Mouse (Mus musculus) MEL (cell line): ENCODE results near the gene Ell. TPM values are rescaled to one million over a fixed set of nuclear protein-coding genes. Genes with fewer than 3 reads are reported as not detected.

Experiments
- DNase-seq: peaks from one replicate; pipeline ENCODE4 v3.0.0; 2011; ENCODE audit warnings: low read depth, low spot score
- H3K27ac ChIP-seq: 2 replicates; pipeline ENCODE4 v1.5.1; 2012; ENCODE audit warnings: low read depth, mild to moderate bottlenecking, control low read depth, low read length, moderate library complexity; ENCODE audit not compliant: control insufficient read depth
- H3K27me3 ChIP-seq, 2 experiments: fragments of 150-350 bp in 1 of 2; sonication (generic) in 1 of 2; 2 replicates each; pipeline ENCODE4 v1.6.1; 2012; ENCODE audit warnings: low read length in 2 of 2, mild to moderate bottlenecking in 2 of 2, improper control_type of control experiment in 1 of 2, moderate library complexity in 1 of 2; ENCODE audit not compliant: insufficient read depth in 2 of 2, control insufficient read depth in 1 of 2
- H3K36me3 ChIP-seq, 2 experiments: 2 replicates each; pipeline ENCODE4 v1.6.1; 2012 to 2014; ENCODE audit warnings: low read length in 2 of 2, improper control_type of control experiment in 1 of 2, inconsistent platforms in 1 of 2, mild to moderate bottlenecking in 1 of 2; ENCODE audit not compliant: insufficient read depth in 2 of 2, control insufficient read depth in 1 of 2
- H3K4me1 ChIP-seq, 2 experiments: fragments of 150-350 bp in 1 of 2; sonication (generic) in 1 of 2; 2 replicates each; pipeline ENCODE4 v1.6.1; 2012; ENCODE audit warnings: low read length in 2 of 2, improper control_type of control experiment in 1 of 2, mild to moderate bottlenecking in 1 of 2; ENCODE audit not compliant: insufficient read depth in 2 of 2, control insufficient read depth in 1 of 2
- H3K4me3 ChIP-seq, 2 experiments: fragments of 150-350 bp in 1 of 2; sonication (generic) in 1 of 2; 2 replicates each; pipeline ENCODE4 v1.5.1; 2012; ENCODE audit warnings: low read depth in 2 of 2, low read length in 2 of 2, mild to moderate bottlenecking in 2 of 2, moderate library complexity in 2 of 2, control low read depth in 1 of 2, improper control_type of control experiment in 1 of 2; ENCODE audit not compliant: control insufficient read depth in 1 of 2, insufficient read depth in 1 of 2
- H3K79me2 ChIP-seq: 2 replicates; pipeline ENCODE4 v1.6.1; 2012; ENCODE audit warnings: mild to moderate bottlenecking, low read length, moderate library complexity; ENCODE audit not compliant: control insufficient read depth, poor library complexity, insufficient read depth
- H3K9ac ChIP-seq: 2 replicates; pipeline ENCODE4 v1.6.1; 2012; ENCODE audit warnings: low read depth, mild to moderate bottlenecking, control low read depth, low read length, moderate library complexity; ENCODE audit not compliant: control insufficient read depth, poor library complexity, severe bottlenecking
- H3K9me3 ChIP-seq: fragments of 150-350 bp; sonication (generic); replicated peaks from 2 replicates; pipeline ENCODE4 v1.6.1; 2012; ENCODE audit warnings: mild to moderate bottlenecking, low read length, improper control_type of control experiment, moderate library complexity; ENCODE audit not compliant: insufficient read depth
- CHD1 ChIP-seq: IDR thresholded peaks from 2 replicates; pipeline ENCODE4 v1.6.1; 2012; ENCODE audit warnings: low read depth, mild to moderate bottlenecking, inconsistent platforms, low read length, improper control_type of control experiment
- CTCF ChIP-seq, 3 experiments: IDR thresholded peaks in 2 of 3; conservative IDR thresholded peaks in 1 of 3; 2 replicates each; pipeline ENCODE4 v1.5.1; 2011 to 2012; ENCODE audit warnings: low read length in 3 of 3, low read depth in 2 of 3, mild to moderate bottlenecking in 2 of 3, improper control_type of control experiment in 1 of 3, inconsistent platforms in 1 of 3, mixed read lengths in 1 of 3, moderate library complexity in 1 of 3; ENCODE audit not compliant: control insufficient read depth in 1 of 3, insufficient read depth in 1 of 3, poor library complexity in 1 of 3, severe bottlenecking in 1 of 3
- E2F4 ChIP-seq: IDR thresholded peaks from 2 replicates; pipeline ENCODE4 v1.6.1; 2011; ENCODE audit warnings: low read depth, low read length, improper control_type of control experiment, borderline replicate concordance
- ELF1 ChIP-seq: IDR thresholded peaks from 2 replicates; pipeline ENCODE4 v1.6.1; 2014; ENCODE audit warnings: low read depth, mild to moderate bottlenecking, inconsistent platforms, low read length, improper control_type of control experiment, moderate library complexity
- EP300 ChIP-seq, 2 experiments: IDR thresholded peaks; 2 replicates each; pipeline ENCODE4 v1.6.1; 2011; ENCODE audit warnings: improper control_type of control experiment in 2 of 2, low read length in 2 of 2, low read depth in 1 of 2, mild to moderate bottlenecking in 1 of 2
- ETS1 ChIP-seq: IDR thresholded peaks from 2 replicates; pipeline ENCODE4 v1.6.1; 2012; ENCODE audit warnings: low read depth, mild to moderate bottlenecking, inconsistent platforms, low read length, improper control_type of control experiment, moderate library complexity
- GATA1 ChIP-seq: IDR thresholded peaks from 2 replicates; pipeline ENCODE4 v1.6.1; 2011; ENCODE audit warnings: low read depth, low read length, improper control_type of control experiment
- NELFE ChIP-seq: IDR thresholded peaks from 2 replicates; pipeline ENCODE4 v1.6.1; 2011; ENCODE audit warnings: low read depth, low read length, improper control_type of control experiment
- POLR2AphosphoS2 ChIP-seq: IDR thresholded peaks from 2 replicates; pipeline ENCODE4 v1.6.1; 2011; ENCODE audit warnings: low read length, improper control_type of control experiment
- RCOR1 ChIP-seq: IDR thresholded peaks from 2 replicates; pipeline ENCODE4 v1.6.1; 2012; ENCODE audit warnings: low read depth, mild to moderate bottlenecking, inconsistent platforms, low read length, improper control_type of control experiment
- SIN3A ChIP-seq: IDR thresholded peaks from 2 replicates; pipeline ENCODE4 v1.6.1; 2012; ENCODE audit warnings: low read length, improper control_type of control experiment, inconsistent platforms
- UBTF ChIP-seq: IDR thresholded peaks from 2 replicates; pipeline ENCODE4 v1.6.1; 2012; ENCODE audit warnings: low read depth, mild to moderate bottlenecking, inconsistent platforms, low read length, improper control_type of control experiment, moderate library complexity, borderline replicate concordance; ENCODE audit not compliant: insufficient read depth
- USF1 ChIP-seq: IDR thresholded peaks from 2 replicates; pipeline ENCODE4 v1.6.1; 2014; ENCODE audit warnings: low read depth, mild to moderate bottlenecking, inconsistent platforms, low read length, improper control_type of control experiment, moderate library complexity
- USF2 ChIP-seq, 2 experiments: IDR thresholded peaks; 2 replicates each; pipeline ENCODE4 v1.6.1; 2011 to 2012; ENCODE audit warnings: improper control_type of control experiment in 2 of 2, low read length in 2 of 2, borderline replicate concordance in 1 of 2, inconsistent platforms in 1 of 2, low read depth in 1 of 2, mild to moderate bottlenecking in 1 of 2; ENCODE audit not compliant: insufficient read depth in 1 of 2
- polyA plus RNA-seq, 2 experiments: library from polyadenylated mRNA; stranded (reverse) in 1 of 2; unstranded in 1 of 2; fragments of >175 nt in 1 of 2; fragments of >200 nt in 1 of 2; gene quantifications; 2 replicates each; pipeline versions ENCODE4 v1.2.1 to v1.2.4; 2012; ENCODE audit warnings: low replicate concordance in 2 of 2, low read depth in 1 of 2; ENCODE audit not compliant: insufficient read length in 2 of 2, insufficient read depth in 1 of 2, missing spikeins in 1 of 2
- total RNA-seq: library from RNA; depleted of rRNA; stranded (reverse); fragments of 300-350 nt; gene quantifications from 2 replicates; pipeline ENCODE4 v1.2.3, GENCODE M21; 2012

The Ell gene
- total and polyA plus RNA-seq, 3 experiments: 12.4 to 25.9 TPM; not detected in 1

DNA sequence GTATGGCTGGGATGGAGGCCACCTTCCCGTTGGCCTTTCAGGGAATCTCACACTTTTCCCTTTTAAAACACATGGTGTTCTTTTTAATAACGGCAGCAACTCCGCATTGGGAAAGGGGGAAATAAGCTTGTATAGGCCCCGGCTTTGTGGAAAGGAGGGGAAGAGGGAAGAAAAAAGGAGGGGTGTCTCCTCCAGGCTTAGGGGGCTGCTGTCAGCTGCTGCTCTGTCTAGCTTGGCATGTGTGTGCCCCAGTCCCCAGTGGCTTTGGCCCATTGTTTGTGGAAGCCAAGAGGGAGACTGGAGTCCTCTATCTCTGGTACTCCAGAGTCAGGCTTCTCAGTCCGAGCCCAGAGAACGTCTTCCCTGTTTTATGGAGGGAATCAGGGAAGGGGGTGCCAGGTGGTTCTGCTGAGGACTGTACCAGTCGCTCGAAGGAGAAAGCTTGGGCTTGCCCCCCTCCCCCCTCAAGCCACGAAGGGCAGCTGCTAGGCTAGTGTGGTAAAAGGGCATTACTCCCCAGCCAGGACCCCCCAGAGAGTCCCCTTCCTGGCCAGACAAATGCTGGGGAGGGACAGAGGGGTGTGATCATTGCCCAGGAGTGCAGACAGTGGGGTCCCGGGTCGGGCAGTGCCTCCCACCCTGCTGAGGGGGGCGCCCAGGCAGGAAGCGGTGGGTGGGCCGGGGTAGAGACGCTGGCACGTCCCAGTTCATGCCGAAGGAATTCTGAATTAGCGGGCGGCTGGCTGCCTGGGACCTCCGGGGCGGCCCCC, 44.1 kb upstream of the Ell start:
- Histone ChIP-seq H3K4me3 (no peak overlapping the region), H3K27me3 (no peaks in the 10 kb centered on the region; a peak in 1 of 4 replicates)

DNA sequence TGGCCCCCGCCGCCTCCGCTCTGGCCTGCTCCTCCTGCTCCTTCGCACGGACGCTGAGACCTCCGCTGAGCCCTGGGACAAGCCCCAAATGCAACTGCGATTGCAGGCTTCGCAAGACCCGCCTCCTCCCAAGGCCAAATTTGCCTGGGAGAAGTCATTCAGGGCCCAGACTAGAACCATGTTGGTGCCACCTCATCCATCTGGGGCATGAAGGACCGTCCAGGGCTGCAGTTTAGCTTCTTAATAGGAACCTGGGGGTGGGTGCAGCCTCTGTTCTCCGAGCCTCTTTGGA, 43.5 kb upstream of the Ell start:
- Histone ChIP-seq H3K27ac (no peak overlapping the region), H3K9me3 (no peaks in the 10 kb centered on the region), H3K36me3 (peaks cover 0 to 2% of the 10 kb centered on the region in 2 experiments; a peak in 1 of 4 replicates), H3K79me2 (no peaks in the 10 kb centered on the region; the same call in 1 of the 2 replicates), H3K4me3 (no peak overlapping the region), H3K9ac (no peak overlapping the region), H3K27me3 (no peaks in the 10 kb centered on the region; a peak in 1 of 4 replicates), H3K4me1 (peaks cover 2 to 12% of the 10 kb centered on the region in 2 experiments; a peak in 3 of 4 replicates)
- no peak for DNase-seq
- TF ChIP-seq EP300 (IDR thresholded peaks at IDR 0.05; ENCODE audit: low read depth in 1 of 2, low read length in 2 of 2): no peak
- no peak for TF ChIP-seq RCOR1

More for the DNA sequence above, 44.1 kb upstream of the Ell start:
- no peaks in the 10 kb centered on the region for H3K79me2 ChIP-seq
- no peak overlapping the region for H3K27ac ChIP-seq
- no peak for DNase-seq
- H3K4me1 ChIP-seq: peaks cover 0 to 7% of the 10 kb centered on the region in 2 experiments; a peak in 2 of 4 replicates
- no peak overlapping the region for H3K9ac ChIP-seq
- TF ChIP-seq GATA1: no peak
- no peak for TF ChIP-seq E2F4
- TF ChIP-seq SIN3A: no peak
- TF ChIP-seq UBTF: no peak
- TF ChIP-seq CHD1: no peak
- no peak for TF ChIP-seq USF1
- TF ChIP-seq EP300 (IDR thresholded peaks at IDR 0.05; ENCODE audit: low read depth in 1 of 2, low read length in 2 of 2): no peak
- TF ChIP-seq USF2 (IDR thresholded peaks at IDR 0.05; ENCODE audit: borderline replicate concordance in 1 of 2, insufficient read depth in 1 of 2, low read depth in 1 of 2, low read length in 2 of 2): no peak
- TF ChIP-seq NELFE: no peak
- no peak for TF ChIP-seq ELF1
- TF ChIP-seq POLR2AphosphoS2: no peak
- TF ChIP-seq ETS1: no peak
- no peak for TF ChIP-seq CTCF (IDR thresholded peaks at IDR 0.05 in 2 of 3, conservative IDR thresholded peaks at IDR 0.05 in 1 of 3; ENCODE audit: control insufficient read depth in 1 of 3, insufficient read depth in 1 of 3, low read depth in 2 of 3, low read length in 3 of 3, poor library complexity in 1 of 3, severe bottlenecking in 1 of 3)
- H3K9me3 ChIP-seq: no peaks in the 10 kb centered on the region
- no peaks in the 10 kb centered on the region; a peak in 1 of 4 replicates for H3K36me3 ChIP-seq
